In genomic region chr19:46972159-46972558, GRCm38 (mm10) we compare ENCODE assay signal across 18 mouse cellular contexts. TPM values are rescaled to one million over a fixed set of nuclear protein-coding genes. Genes with fewer than 3 reads are reported as not detected.
DNase-seq lines count a peak whose midpoint lies in the region; ATAC-seq lines count a peak whose summit lies in the region.
"Had no signal": no experiment of that assay in that cellular context is flagged by ENCODE, and none has a peak within 500 bp of the region (broad histone marks: within the 10 kb centered on the region; RNA-seq: fewer than 3 reads in every experiment).

No protein-coding gene starts in this region.

- no peak for ATAC-seq in forebrain, embryonic 11.5 days (replicated peaks; ENCODE audit: low FRiP score)
- ATAC-seq in forebrain, embryonic 14.5 days = no peak
- peak; percentile 43 for ATAC-seq in hindbrain, embryonic 15.5 days (ENCODE audit: low FRiP score, low read depth)
- ATAC-seq in midbrain, embryonic 16.5 days = no peak
- ATAC-seq: inflammation-experienced regulatory T-cells, adult 6 months had no signal

- H3K4me1 ChIP-seq in forebrain, embryonic 11.5 days (replicated peaks; ENCODE audit: control insufficient read depth, insufficient read depth, low read length) = peaks cover 12% of the 10 kb centered on the region
- H3K4me1 ChIP-seq in forebrain, embryonic 14.5 days (ENCODE audit: control insufficient read depth, insufficient read depth, low read length) = peaks cover 15% of the 10 kb centered on the region
- peaks cover 22% of the 10 kb centered on the region for H3K4me1 ChIP-seq in hindbrain, embryonic 15.5 days (replicated peaks)
- peaks cover 26% of the 10 kb centered on the region for H3K4me1 ChIP-seq in midbrain, embryonic 16.5 days (ENCODE audit: control insufficient read depth, insufficient read depth, low read length)
- H3K4me1 ChIP-seq: stomach, embryonic 15.5 days had no signal

- no peaks in the 10 kb centered on the region for H3K27me3 ChIP-seq in forebrain, embryonic 11.5 days (ENCODE audit: control insufficient read depth, insufficient read depth, low read length)
- no peaks in the 10 kb centered on the region for H3K27me3 ChIP-seq in forebrain, embryonic 14.5 days (replicated peaks; ENCODE audit: control insufficient read depth, insufficient read depth, low read length)
- H3K27me3 ChIP-seq in hindbrain, embryonic 15.5 days = no peaks in the 10 kb centered on the region
- no peaks in the 10 kb centered on the region for H3K27me3 ChIP-seq in midbrain, embryonic 16.5 days (ENCODE audit: control insufficient read depth, insufficient read depth, low read depth, low read length)
- H3K27me3 ChIP-seq: CH12.LX; stomach, embryonic 15.5 days had no signal

- no peak overlapping the region for H3K4me2 ChIP-seq in forebrain, embryonic 11.5 days (ENCODE audit: low read depth, low read length, severe bottlenecking)
- no peak overlapping the region for H3K4me2 ChIP-seq in forebrain, embryonic 14.5 days (ENCODE audit: low read length)
- no peak overlapping the region for H3K4me2 ChIP-seq in hindbrain, embryonic 15.5 days
- no peak overlapping the region for H3K4me2 ChIP-seq in midbrain, embryonic 16.5 days (ENCODE audit: low read length)
- H3K4me2 ChIP-seq: stomach, embryonic 15.5 days had no signal

- no peak overlapping the region for H3K4me3 ChIP-seq in forebrain, embryonic 11.5 days (ENCODE audit: low read depth, low read length)
- H3K4me3 ChIP-seq in forebrain, embryonic 14.5 days (ENCODE audit: low read depth, low read length) = no peak overlapping the region
- no peak overlapping the region for H3K4me3 ChIP-seq in hindbrain, embryonic 15.5 days
- no peak overlapping the region for H3K4me3 ChIP-seq in midbrain, embryonic 16.5 days (ENCODE audit: low read depth, low read length)
- H3K4me3 ChIP-seq: stomach, embryonic 15.5 days had no signal

- no peak overlapping the region for H3K27ac ChIP-seq in forebrain, embryonic 11.5 days (ENCODE audit: low read depth, low read length)
- peak overlapping the region; percentile 87; the same call in 1 of the 2 replicates for H3K27ac ChIP-seq in forebrain, embryonic 14.5 days (ENCODE audit: low read depth, low read length)
- H3K27ac ChIP-seq in hindbrain, embryonic 15.5 days (replicated peaks) = peak overlapping the region; percentile 78
- peak overlapping the region; percentile 91 for H3K27ac ChIP-seq in midbrain, embryonic 16.5 days (ENCODE audit: low read length)
- H3K27ac ChIP-seq: liver, embryonic 14.5 days had no signal

- H3K36me3 ChIP-seq in forebrain, embryonic 11.5 days (ENCODE audit: control insufficient read depth, insufficient read depth, low read length) = no peaks in the 10 kb centered on the region
- H3K36me3 ChIP-seq in forebrain, embryonic 14.5 days (ENCODE audit: control insufficient read depth, insufficient read depth, low read length) = no peaks in the 10 kb centered on the region
- no peaks in the 10 kb centered on the region for H3K36me3 ChIP-seq in hindbrain, embryonic 15.5 days
- H3K36me3 ChIP-seq in midbrain, embryonic 16.5 days (ENCODE audit: control insufficient read depth, insufficient read depth, low read length) = no peaks in the 10 kb centered on the region
- H3K36me3 ChIP-seq: stomach, embryonic 15.5 days had no signal

- DNase-seq in forebrain, embryonic 11.5 days (ENCODE audit: low spot score) = peak; percentile 9
- no peak for DNase-seq in forebrain, embryonic 14.5 days (ENCODE audit: low spot score)
- no peak for DNase-seq in retina, postnatal 1 day
- DNase-seq in lung, postnatal 4 days = no peak
- DNase-seq in embryo, embryonic 9.5 days (ENCODE audit: extremely low spot score) = no peak
- DNase-seq: adrenal gland, postnatal 10 days; cerebellum, postnatal 10 days; kidney, postnatal 14 days; lung, postnatal 10 days; spleen, adult 18-20 months; thymus, postnatal 36 days had no signal

- WGBS in forebrain, embryonic 11.5 days = 90% methylated on average over 3 of the region's 3 CpGs
- WGBS in forebrain, embryonic 14.5 days = 97% methylated on average over 3 of the region's 3 CpGs
- 84% methylated on average over 3 of the region's 3 CpGs for WGBS in hindbrain, embryonic 15.5 days
- WGBS in midbrain, embryonic 16.5 days = 83% methylated on average over 3 of the region's 3 CpGs

- H3K9ac ChIP-seq in forebrain, embryonic 11.5 days (ENCODE audit: low read length) = no peak overlapping the region
- H3K9ac ChIP-seq in forebrain, embryonic 14.5 days (ENCODE audit: low read length) = no peak overlapping the region
- no peak overlapping the region for H3K9ac ChIP-seq in hindbrain, embryonic 15.5 days
- H3K9ac ChIP-seq in midbrain, embryonic 16.5 days (ENCODE audit: low read depth, low read length) = no peak overlapping the region
- H3K9ac ChIP-seq: liver, embryonic 14.5 days; stomach, embryonic 15.5 days had no signal

- no peaks in the 10 kb centered on the region for H3K9me3 ChIP-seq in forebrain, embryonic 11.5 days (ENCODE audit: control insufficient read depth, low read length)
- no peaks in the 10 kb centered on the region for H3K9me3 ChIP-seq in forebrain, embryonic 14.5 days (replicated peaks; ENCODE audit: control insufficient read depth, low read length)
- no peaks in the 10 kb centered on the region for H3K9me3 ChIP-seq in hindbrain, embryonic 15.5 days
- H3K9me3 ChIP-seq in midbrain, embryonic 16.5 days (replicated peaks; ENCODE audit: control insufficient read depth, low read length, poor library complexity, severe bottlenecking) = no peaks in the 10 kb centered on the region
- H3K9me3 ChIP-seq: stomach, embryonic 15.5 days had no signal

RNA-seq across cellular contexts. Expression of gene Ina, which starts 42.3 kb away (rescaled TPM):
- polyA plus RNA-seq in forebrain, embryonic 11.5 days (2014; fragmentation: Nextera tagmentation; extraction: Ambion mirVana) = 102 and 110 TPM in 2 replicates
- polyA plus RNA-seq in forebrain, embryonic 14.5 days (2014; fragmentation: Nextera tagmentation; extraction: Ambion mirVana) = 253 and 297 TPM in 2 replicates
- 526 and 612 TPM in 2 replicates for polyA plus RNA-seq in hindbrain, embryonic 15.5 days (2015; fragmentation: Nextera tagmentation; extraction: Ambion mirVana)
- polyA plus RNA-seq in midbrain, embryonic 16.5 days (2015; fragmentation: Nextera tagmentation; extraction: Ambion mirVana) = 424 and 528 TPM in 2 replicates
- polyA plus RNA-seq: heart, postnatal 0 days; inflammation-experienced regulatory T-cells, adult 6 months had no signal

RNA-seq across cellular contexts. Expression of gene Nt5c2, which starts 42.8 kb away (rescaled TPM):
- polyA plus RNA-seq in forebrain, embryonic 11.5 days (2014; fragmentation: Nextera tagmentation; extraction: Ambion mirVana) = 71.8 and 77.9 TPM in 2 replicates
- 84.2 and 86.2 TPM in 2 replicates for polyA plus RNA-seq in forebrain, embryonic 14.5 days (2014; fragmentation: Nextera tagmentation; extraction: Ambion mirVana)
- 74.1 and 81.2 TPM in 2 replicates for polyA plus RNA-seq in hindbrain, embryonic 15.5 days (2015; fragmentation: Nextera tagmentation; extraction: Ambion mirVana)
- polyA plus RNA-seq in midbrain, embryonic 16.5 days (2015; fragmentation: Nextera tagmentation; extraction: Ambion mirVana) = 85.7 and 93.4 TPM in 2 replicates
